Mouse (Mus musculus): ENCODE measurements around the gene Tigd3. TPM values are rescaled to one million over a fixed set of nuclear protein-coding genes. Genes with fewer than 3 reads are reported as not detected.

Gene Tigd3
- polyA plus RNA-seq, 1 experiment = 6.4 TPM

- Histone ChIP-seq H3K4me1 (ENCODE audit: control insufficient read depth, insufficient read depth, low read length) (peaks cover 5% of the 10 kb centered on the region; the same call in 1 of the 2 replicates), H3K4me3 (replicated peaks; ENCODE audit: control insufficient read depth, low read depth, low read length) (no peak overlapping the region), H3K27ac (ENCODE audit: control insufficient read depth, insufficient read depth, low read depth, low read length, poor library complexity) (no peak overlapping the region)
- TF ChIP-seq POLR2A (IDR thresholded peaks at IDR 0.05; ENCODE audit: borderline replicate concordance, control insufficient read depth, low read depth, low read length) = no peak
- TF ChIP-seq CTCF (IDR thresholded peaks at IDR 0.05; ENCODE audit: control insufficient read depth, insufficient read depth, low read length) = no peak
- 33% methylated on average over 6 of the region's 6 CpGs for WGBS
Observed at GRCm38 (mm10) chr19:5871683-5872082, 22.3 kb downstream of the Tigd3 start.

- H3K27ac ChIP-seq (ENCODE audit: control insufficient read depth, insufficient read depth, low read depth, low read length, poor library complexity) = no peak overlapping the region
- H3K4me1 ChIP-seq (ENCODE audit: control insufficient read depth, insufficient read depth, low read length) = peaks cover 5% of the 10 kb centered on the region; the same call in 1 of the 2 replicates
- WGBS = 14% methylated on average over 7 of the region's 7 CpGs
- TF ChIP-seq POLR2A (IDR thresholded peaks at IDR 0.05; ENCODE audit: borderline replicate concordance, control insufficient read depth, low read depth, low read length) (no peak), CTCF (IDR thresholded peaks at IDR 0.05; ENCODE audit: control insufficient read depth, insufficient read depth, low read length) (no peak)
- H3K4me3 ChIP-seq (replicated peaks; ENCODE audit: control insufficient read depth, low read depth, low read length) = no peak overlapping the region
Observed at GRCm38 (mm10) chr19:5871273-5871672, 22.7 kb downstream of the Tigd3 start.

GRCm38 (mm10) chr19:5868096-5868495, 25.9 kb downstream of the Tigd3 start:
- H3K27ac ChIP-seq (ENCODE audit: control insufficient read depth, insufficient read depth, low read depth, low read length, poor library complexity) = no peak overlapping the region

GRCm38 (mm10) chr19:5864710-5865398, 29.1 kb downstream of the Tigd3 start:
- TF ChIP-seq POLR2A (IDR thresholded peaks at IDR 0.05; ENCODE audit: borderline replicate concordance, control insufficient read depth, low read depth, low read length) (no peak), CTCF (IDR thresholded peaks at IDR 0.05; ENCODE audit: control insufficient read depth, insufficient read depth, low read length) (no peak)
- 90% methylated on average over 20 of the region's 20 CpGs for WGBS
- Histone ChIP-seq H3K4me3 (replicated peaks; ENCODE audit: control insufficient read depth, low read depth, low read length) (no peak overlapping the region), H3K27ac (ENCODE audit: control insufficient read depth, insufficient read depth, low read depth, low read length, poor library complexity) (no peak overlapping the region), H3K4me1 (ENCODE audit: control insufficient read depth, insufficient read depth, low read length) (no peaks in the 10 kb centered on the region; the same call in 1 of the 2 replicates)

More at GRCm38 (mm10) chr19:5868096-5868495, 25.9 kb downstream of the Tigd3 start:
- TF ChIP-seq POLR2A (IDR thresholded peaks at IDR 0.05; ENCODE audit: borderline replicate concordance, control insufficient read depth, low read depth, low read length) = no peak
- no peak for TF ChIP-seq CTCF (IDR thresholded peaks at IDR 0.05; ENCODE audit: control insufficient read depth, insufficient read depth, low read length)
- Histone ChIP-seq H3K4me1 (ENCODE audit: control insufficient read depth, insufficient read depth, low read length) (peaks cover 3% of the 10 kb centered on the region), H3K4me3 (replicated peaks; ENCODE audit: control insufficient read depth, low read depth, low read length) (no peak overlapping the region)
- 81% methylated on average over 6 of the region's 6 CpGs for WGBS

- no peak for TF ChIP-seq CTCF (IDR thresholded peaks at IDR 0.05; ENCODE audit: control insufficient read depth, insufficient read depth, low read length)
- no peak for TF ChIP-seq POLR2A (IDR thresholded peaks at IDR 0.05; ENCODE audit: borderline replicate concordance, control insufficient read depth, low read depth, low read length)
- no peak overlapping the region for H3K4me3 ChIP-seq (replicated peaks; ENCODE audit: control insufficient read depth, low read depth, low read length)
- WGBS = 77% methylated on average over 5 of the region's 5 CpGs
- no peak overlapping the region for H3K27ac ChIP-seq (ENCODE audit: control insufficient read depth, insufficient read depth, low read depth, low read length, poor library complexity)
- no peaks in the 10 kb centered on the region; the same call in 1 of the 2 replicates for H3K4me1 ChIP-seq (ENCODE audit: control insufficient read depth, insufficient read depth, low read length)
Observed at GRCm38 (mm10) chr19:5863776-5864175, 30.2 kb downstream of the Tigd3 start.

GRCm38 (mm10) chr19:5862335-5863085, 31.4 kb downstream of the Tigd3 start:
- no peak overlapping the region for H3K27ac ChIP-seq (ENCODE audit: control insufficient read depth, insufficient read depth, low read depth, low read length, poor library complexity)
- 94% methylated on average over 14 of the region's 14 CpGs for WGBS
- H3K4me1 ChIP-seq (ENCODE audit: control insufficient read depth, insufficient read depth, low read length) = no peaks in the 10 kb centered on the region; the same call in 1 of the 2 replicates
- H3K4me3 ChIP-seq (replicated peaks; ENCODE audit: control insufficient read depth, low read depth, low read length) = no peak overlapping the region
- TF ChIP-seq CTCF (IDR thresholded peaks at IDR 0.05; ENCODE audit: control insufficient read depth, insufficient read depth, low read length) = no peak
- TF ChIP-seq POLR2A (IDR thresholded peaks at IDR 0.05; ENCODE audit: borderline replicate concordance, control insufficient read depth, low read depth, low read length) = no peak

GRCm38 (mm10) chr19:5856604-5857003, 37.3 kb downstream of the Tigd3 start:
- H3K4me1 ChIP-seq (ENCODE audit: control insufficient read depth, insufficient read depth, low read length) = no peaks in the 10 kb centered on the region
- 86% methylated on average over 9 of the region's 9 CpGs for WGBS
- no peak overlapping the region for H3K27ac ChIP-seq (ENCODE audit: control insufficient read depth, insufficient read depth, low read depth, low read length, poor library complexity)
- TF ChIP-seq POLR2A (IDR thresholded peaks at IDR 0.05; ENCODE audit: borderline replicate concordance, control insufficient read depth, low read depth, low read length) = no peak
- no peak for TF ChIP-seq CTCF (IDR thresholded peaks at IDR 0.05; ENCODE audit: control insufficient read depth, insufficient read depth, low read length)
- H3K4me3 ChIP-seq (replicated peaks; ENCODE audit: control insufficient read depth, low read depth, low read length) = no peak overlapping the region

- Histone ChIP-seq H3K27ac (ENCODE audit: control insufficient read depth, insufficient read depth, low read depth, low read length, poor library complexity) (no peak overlapping the region), H3K4me3 (replicated peaks; ENCODE audit: control insufficient read depth, low read depth, low read length) (no peak overlapping the region), H3K4me1 (ENCODE audit: control insufficient read depth, insufficient read depth, low read length) (peaks cover 6% of the 10 kb centered on the region)
- 88% methylated on average over 12 of the region's 12 CpGs for WGBS
- no peak for TF ChIP-seq CTCF (IDR thresholded peaks at IDR 0.05; ENCODE audit: control insufficient read depth, insufficient read depth, low read length)
- no peak for TF ChIP-seq POLR2A (IDR thresholded peaks at IDR 0.05; ENCODE audit: borderline replicate concordance, control insufficient read depth, low read depth, low read length)
Observed at GRCm38 (mm10) chr19:5852035-5852722, 41.8 kb downstream of the Tigd3 start.

Data from bone marrow, adult 2 months (tissue).